Mouse (Mus musculus) ES-Bruce4 (cell line): ENCODE results near the gene Slc50a1. TPM values are rescaled to one million over a fixed set of nuclear protein-coding genes. Genes with fewer than 3 reads are reported as not detected.
A peak's percentile ranks its signal among the peaks of the same experiment; 100 is the strongest.

Experiments
- H3K27ac ChIP-seq: 2 replicates; pipeline ENCODE4 v1.5.1; 2012; ENCODE audit warnings: low read length, inconsistent platforms; ENCODE audit not compliant: insufficient read depth
- H3K27me3 ChIP-seq: 2 replicates; pipeline ENCODE4 v1.6.1; 2012; ENCODE audit warnings: mild to moderate bottlenecking, low read length, inconsistent platforms; ENCODE audit not compliant: control insufficient read depth, poor library complexity, insufficient read depth, severe bottlenecking
- H3K36me3 ChIP-seq: 2 replicates; pipeline ENCODE4 v1.6.1; 2012; ENCODE audit warnings: inconsistent platforms, mild to moderate bottlenecking, low read length, moderate library complexity; ENCODE audit not compliant: control insufficient read depth, poor library complexity, insufficient read depth, severe bottlenecking
- H3K4me1 ChIP-seq: one replicate; pipeline ENCODE4 v1.8.1; 2011; ENCODE audit warnings: low read length; ENCODE audit not compliant: control insufficient read depth, insufficient read depth
- H3K4me3 ChIP-seq: 2 replicates; pipeline ENCODE4 v1.5.1; 2011; ENCODE audit warnings: low read depth, mild to moderate bottlenecking, low read length
- H3K9ac ChIP-seq: 2 replicates; pipeline ENCODE4 v1.6.1; 2012; ENCODE audit warnings: low read depth, mild to moderate bottlenecking, inconsistent platforms; ENCODE audit not compliant: poor library complexity, severe bottlenecking
- H3K9me3 ChIP-seq: replicated peaks from 2 replicates; pipeline ENCODE4 v1.6.1; 2012; ENCODE audit warnings: mild to moderate bottlenecking, low read length, inconsistent platforms; ENCODE audit not compliant: control insufficient read depth, poor library complexity, insufficient read depth, severe bottlenecking
- CTCF ChIP-seq: IDR thresholded peaks from one replicate; pipeline ENCODE4 v1.8.1; 2011; ENCODE audit warnings: low read depth, low read length
- EP300 ChIP-seq: IDR thresholded peaks from 2 replicates; pipeline ENCODE4 v1.6.1; 2011; ENCODE audit warnings: low read depth, low read length; ENCODE audit not compliant: insufficient read depth
- POLR2A ChIP-seq: IDR thresholded peaks from one replicate; pipeline ENCODE4 v1.8.1; 2011; ENCODE audit warnings: low read length; ENCODE audit not compliant: insufficient read depth
- polyA plus RNA-seq: library from polyadenylated mRNA; stranded (reverse); fragments of >200 nt; gene quantifications from 2 replicates; pipeline ENCODE4 v1.2.4, GENCODE M21; 2011; ENCODE audit warnings: low read depth; ENCODE audit not compliant: missing spikeins, insufficient read depth, insufficient read length

Slc50a1 gene
- polyA plus RNA-seq, 1 experiment: 35.7 TPM

GRCm38 (mm10) chr3:89316833-89317232 lies 46.5 kb upstream of the Slc50a1 start:
- no peak overlapping the region for H3K27ac ChIP-seq
- no peaks in the 10 kb centered on the region for H3K4me1 ChIP-seq

GRCm38 (mm10) chr3:89315930-89316831 lies 45.8 kb upstream of the Slc50a1 start:
- no peak overlapping the region for H3K27ac ChIP-seq
- TF ChIP-seq POLR2A: no peak
- TF ChIP-seq CTCF: no peak
- TF ChIP-seq EP300: no peak
- H3K4me1 ChIP-seq: no peaks in the 10 kb centered on the region

More at GRCm38 (mm10) chr3:89316833-89317232, 46.5 kb upstream of the Slc50a1 start:
- no peak overlapping the region for H3K4me3 ChIP-seq
- no peaks in the 10 kb centered on the region for H3K9me3 ChIP-seq
- H3K27me3 ChIP-seq: peaks cover 15% of the 10 kb centered on the region
- H3K9ac ChIP-seq: no peak overlapping the region
- H3K36me3 ChIP-seq: no peaks in the 10 kb centered on the region
- no peak for TF ChIP-seq POLR2A
- no peak for TF ChIP-seq EP300
- TF ChIP-seq CTCF: no peak

GRCm38 (mm10) chr3:89315195-89315929 lies 45.0 kb upstream of the Slc50a1 start:
- H3K4me3 ChIP-seq: peak overlapping the region; percentile 71
- no peaks in the 10 kb centered on the region for H3K9me3 ChIP-seq
- H3K27me3 ChIP-seq: peaks cover 7% of the 10 kb centered on the region
- peak overlapping the region; percentile 53 for H3K9ac ChIP-seq
- no peak overlapping the region for H3K27ac ChIP-seq
- TF ChIP-seq CTCF (no peak), POLR2A (no peak), EP300 (no peak)
- no peaks in the 10 kb centered on the region for H3K4me1 ChIP-seq
- no peaks in the 10 kb centered on the region for H3K36me3 ChIP-seq

More at GRCm38 (mm10) chr3:89315930-89316831, 45.8 kb upstream of the Slc50a1 start:
- H3K9me3 ChIP-seq: no peaks in the 10 kb centered on the region
- peak overlapping the region; percentile 24 for H3K4me3 ChIP-seq
- no peaks in the 10 kb centered on the region for H3K36me3 ChIP-seq
- peaks cover 10% of the 10 kb centered on the region for H3K27me3 ChIP-seq
- H3K9ac ChIP-seq: peak overlapping the region; percentile 53; the same call in 1 of the 2 replicates

GRCm38 (mm10) chr3:89314791-89315190 lies 44.4 kb upstream of the Slc50a1 start:
- Histone ChIP-seq H3K36me3 (no peaks in the 10 kb centered on the region), H3K4me1 (no peaks in the 10 kb centered on the region), H3K9me3 (no peaks in the 10 kb centered on the region), H3K27me3 (peaks cover 4% of the 10 kb centered on the region), H3K27ac (no peak overlapping the region), H3K9ac (peak overlapping the region; percentile 53; the same call in 1 of the 2 replicates), H3K4me3 (peak overlapping the region; percentile 71)
- no peak for TF ChIP-seq POLR2A
- TF ChIP-seq CTCF: no peak
- no peak for TF ChIP-seq EP300

GRCm38 (mm10) chr3:89314340-89314739 lies 44.0 kb upstream of the Slc50a1 start:
- Histone ChIP-seq H3K4me1 (no peaks in the 10 kb centered on the region), H3K4me3 (no peak overlapping the region), H3K36me3 (no peaks in the 10 kb centered on the region), H3K27ac (0 out of 2 replicates have a peak overlapping the region, but pooled peaks have one; percentile 42), H3K27me3 (no peaks in the 10 kb centered on the region; the same call in none of the 2 replicates), H3K9ac (0 out of 2 replicates have a peak overlapping the region, but pooled peaks have one; percentile 53), H3K9me3 (no peaks in the 10 kb centered on the region)
- TF ChIP-seq EP300: no peak
- no peak for TF ChIP-seq CTCF
- TF ChIP-seq POLR2A: no peak
